Comparison of ENCODE assay signal across 8 mouse cellular contexts in genomic region chr7:109082269-109083112, GRCm38 (mm10). TPM values are rescaled to one million over a fixed set of nuclear protein-coding genes. Genes with fewer than 3 reads are reported as not detected.
DNase-seq lines count a peak whose midpoint lies in the region; ATAC-seq lines count a peak whose summit lies in the region.

No protein-coding gene starts in this region.

- H3K27me3 ChIP-seq in heart, embryonic 12.5 days (replicated peaks): peaks cover 18% of the 10 kb centered on the region
- H3K27me3 ChIP-seq in midbrain, embryonic 13.5 days: no peaks in the 10 kb centered on the region

- ATAC-seq in heart, embryonic 12.5 days (ENCODE audit: insufficient number of reproducible peaks, low FRiP score): no peak; the same call in 1 of the 2 replicates
- peak; percentile 53; the same call in 1 of the 2 replicates for ATAC-seq in midbrain, embryonic 13.5 days

- no peaks in the 10 kb centered on the region for H3K36me3 ChIP-seq in heart, embryonic 12.5 days
- H3K36me3 ChIP-seq in midbrain, embryonic 13.5 days: no peaks in the 10 kb centered on the region

- peak overlapping the region; percentile 90 for H3K4me2 ChIP-seq in heart, embryonic 12.5 days
- peak overlapping the region; percentile 63 for H3K4me2 ChIP-seq in midbrain, embryonic 13.5 days (replicated peaks)

- H3K27ac ChIP-seq in heart, embryonic 12.5 days (ENCODE audit: poor library complexity, severe bottlenecking): no peak overlapping the region
- H3K27ac ChIP-seq in midbrain, embryonic 13.5 days: peak overlapping the region; percentile 35; the same call in 1 of the 2 replicates

- peak overlapping the region; percentile 67 for H3K4me3 ChIP-seq in heart, embryonic 12.5 days
- H3K4me3 ChIP-seq in midbrain, embryonic 13.5 days (replicated peaks): peak overlapping the region; percentile 74

- peaks cover 8% of the 10 kb centered on the region for H3K4me1 ChIP-seq in heart, embryonic 12.5 days (replicated peaks)
- peaks cover 17% of the 10 kb centered on the region for H3K4me1 ChIP-seq in midbrain, embryonic 13.5 days (replicated peaks)

- H3K9me3 ChIP-seq in heart, embryonic 12.5 days (replicated peaks): no peaks in the 10 kb centered on the region
- no peaks in the 10 kb centered on the region for H3K9me3 ChIP-seq in midbrain, embryonic 13.5 days

- DNase-seq in heart, adult 18-20 months: peak; percentile 12 to 67
- no peak for DNase-seq in heart, adult 9 months (ENCODE audit: low spot score in 2 of 2)
- peak; percentile 26 for DNase-seq in c-Kit-positive CD71-positive TER-119-positive erythroid progenitor cells, embryonic 14.5 days (ENCODE audit: low spot score)
- peak; percentile 12 for DNase-seq in kidney, postnatal 14 days
- no peak for DNase-seq in right cerebral cortex, postnatal 4 days
- DNase-seq in layer of hippocampus, adult 8-10 months (ENCODE audit: low spot score in 2 of 2): no peak

- 22% methylated on average over 12 of the region's 12 CpGs for WGBS in heart, embryonic 12.5 days
- WGBS in midbrain, embryonic 13.5 days: 13% methylated on average over 12 of the region's 12 CpGs

- no peak overlapping the region for H3K9ac ChIP-seq in heart, embryonic 12.5 days
- H3K9ac ChIP-seq in midbrain, embryonic 13.5 days (replicated peaks): peak overlapping the region; percentile 80

RNA-seq across cellular contexts. Expression of gene Ric3, which starts 0.6 kb away (rescaled TPM):
- total RNA-seq in heart, adult 18-20 months (2021): 1 to 10 TPM; 2.6 to 3.4 TPM
- 0.94 and 1.5 TPM in 2 replicates for polyA plus RNA-seq in heart, embryonic 12.5 days (2016; fragmentation: Nextera tagmentation; extraction: Ambion mirVana)
- polyA plus RNA-seq in midbrain, embryonic 13.5 days (2015; fragmentation: Nextera tagmentation; extraction: Ambion mirVana): 30.6 and 34.0 TPM in 2 replicates
- total RNA-seq in layer of hippocampus, adult 8-10 months (2022): 10 to 100 TPM; 66.7 to 77.1 (median 72.9) TPM

Comparison
In these comparisons a context has a peak if more than half of its experiments do, and no peak if none do; other contexts are left out.
1. DNase-seq: peak in heart, adult 18-20 months (2 of 2), c-Kit-positive CD71-positive TER-119-positive erythroid progenitor cells, embryonic 14.5 days (single experiment) and kidney, postnatal 14 days (single experiment); none in heart, adult 9 months (0 of 2), right cerebral cortex, postnatal 4 days (single experiment) and layer of hippocampus, adult 8-10 months (0 of 2).
2. RNA of gene Ric3, which starts 0.6 kb away (total RNA-seq): 66.7 to 77.1 TPM in layer of hippocampus, adult 8-10 months; 2.6 to 3.4 TPM in heart, adult 18-20 months; every median in the first group is over 10 times any median in the second.